Mouse (Mus musculus) liver, adult 2 months (tissue): ENCODE results near the gene Stat5b. TPM values are rescaled to one million over a fixed set of nuclear protein-coding genes. Genes with fewer than 3 reads are reported as not detected.

Experiments
- DNase-seq: peaks from one replicate; pipeline ENCODE4 v3.0.0-alpha.2; 2011; ENCODE audit warnings: low read depth, low spot score; ENCODE audit errors: extremely low read depth
- H3K27ac ChIP-seq: fragments of 200-500 bp; replicated peaks from 2 replicates; pipeline ENCODE4 v1.5.1; 2012; ENCODE audit warnings: low read depth, mild to moderate bottlenecking, control low read depth, inconsistent platforms, low read length; ENCODE audit not compliant: insufficient read depth
- H3K27me3 ChIP-seq: fragments of 200-500 bp; 2 replicates; pipeline ENCODE4 v1.6.1; 2012; ENCODE audit warnings: mild to moderate bottlenecking, moderate library complexity, low read length, inconsistent platforms; ENCODE audit not compliant: control insufficient read depth, insufficient read depth
- H3K36me3 ChIP-seq: fragments of 200-500 bp; 2 replicates; pipeline ENCODE4 v1.6.1; 2012; ENCODE audit warnings: low read length, inconsistent platforms; ENCODE audit not compliant: control insufficient read depth, insufficient read depth
- H3K4me1 ChIP-seq: fragments of 200-500 bp; 2 replicates; pipeline ENCODE4 v1.6.1; 2011; ENCODE audit warnings: low read length; ENCODE audit not compliant: control insufficient read depth, insufficient read depth
- H3K4me3 ChIP-seq: fragments of 200-500 bp; 2 replicates; pipeline ENCODE4 v1.5.1; 2011; ENCODE audit warnings: low read depth, mild to moderate bottlenecking, control low read depth, low read length, moderate library complexity; ENCODE audit not compliant: insufficient read depth
- H3K79me2 ChIP-seq: fragments of 200-500 bp; 2 replicates; pipeline ENCODE4 v1.6.1; 2012; ENCODE audit warnings: inconsistent platforms, mild to moderate bottlenecking, low read length, moderate library complexity; ENCODE audit not compliant: control insufficient read depth, insufficient read depth
- H3K9ac ChIP-seq: fragments of 200-500 bp; 2 replicates; pipeline ENCODE4 v1.6.1; 2012; ENCODE audit warnings: low read depth, mild to moderate bottlenecking, control low read depth, inconsistent platforms, low read length
- CTCF ChIP-seq: fragments of 200-500 bp; IDR thresholded peaks from 2 replicates; pipeline ENCODE4 v1.5.1; 2011; ENCODE audit warnings: low read depth, low read length, control low read depth
- POLR2A ChIP-seq: fragments of 200-500 bp; IDR thresholded peaks from 2 replicates; pipeline ENCODE4 v1.6.1; 2011; ENCODE audit warnings: low read length, control low read depth; ENCODE audit not compliant: insufficient read depth; ENCODE audit errors: extremely low read depth
- WGBS: fragments of 180-500 bp; shearing (Covaris S2); methylation state at CpG from one replicate; pipeline ENCODE4 v1.1.7; 2018; 5-methylcytosine and 5-hydroxymethylcytosine counted together
- polyA plus RNA-seq: library from polyadenylated mRNA; depleted of rRNA; stranded (reverse); fragments of >200 nt; gene quantifications from 2 replicates; pipeline ENCODE4 v1.2.3, GENCODE M21; 2012
- total RNA-seq: library from RNA; depleted of rRNA; stranded (reverse); fragments of >200 nt; gene quantifications from 2 replicates; pipeline ENCODE4 v1.2.3, GENCODE M21; 2014

Stat5b gene
- total and polyA plus RNA-seq, 2 experiments = 31.8 to 32.0 TPM

DNA sequence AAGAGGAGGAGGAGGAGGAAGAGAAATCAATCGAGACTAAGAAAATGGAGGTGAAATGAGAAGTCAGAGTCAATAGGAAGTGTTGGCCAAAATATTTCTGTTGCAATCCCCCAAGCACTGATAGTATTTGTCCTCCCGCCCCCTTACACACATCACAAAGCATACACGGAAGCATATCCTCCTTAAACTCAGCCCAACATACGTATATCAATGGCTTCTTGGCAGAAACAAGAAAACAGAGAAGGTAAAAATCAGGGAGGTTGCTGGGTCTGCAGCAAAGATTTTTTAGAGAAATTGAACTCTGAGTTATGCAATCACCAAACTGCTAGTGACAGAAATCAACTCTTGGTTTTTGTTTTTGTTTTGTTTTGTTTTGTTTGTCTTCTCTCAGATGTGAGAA is 2.4 kb downstream of the Stat5b start:
- Histone ChIP-seq H3K4me1 (peaks cover 15% of the 10 kb centered on the region), H3K36me3 (no peaks in the 10 kb centered on the region), H3K27me3 (no peaks in the 10 kb centered on the region), H3K9ac (no peak overlapping the region), H3K4me3 (no peak overlapping the region), H3K27ac (peak overlapping the region; percentile 56), H3K79me2 (peaks cover 41% of the 10 kb centered on the region)
- TF ChIP-seq CTCF = no peak
- TF ChIP-seq POLR2A = no peak
- WGBS = 6% methylated on average over 4 of the region's 4 CpGs
- peak; percentile 68 for DNase-seq

DNA sequence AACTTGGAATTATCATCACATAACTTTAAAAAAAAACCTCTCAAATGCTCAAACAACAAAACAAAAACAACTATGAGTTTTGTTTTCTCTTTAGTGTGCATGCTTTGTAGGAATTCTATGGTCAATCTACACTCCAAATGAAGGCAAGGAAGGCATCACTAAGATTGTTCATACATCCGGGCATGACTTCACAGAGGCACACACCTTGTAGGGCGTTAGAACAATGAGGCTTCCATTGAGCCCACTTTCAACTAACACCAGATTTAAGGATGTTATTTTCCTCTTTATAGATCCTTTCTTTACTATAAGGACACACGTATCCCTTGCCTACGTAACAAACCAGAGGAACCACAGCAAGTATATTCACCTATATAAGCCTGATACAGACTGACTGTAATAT is 3.0 kb downstream of the Stat5b start:
- Histone ChIP-seq H3K27ac (no peak overlapping the region), H3K4me3 (no peak overlapping the region), H3K4me1 (peaks cover 18% of the 10 kb centered on the region), H3K36me3 (no peaks in the 10 kb centered on the region), H3K9ac (no peak overlapping the region), H3K27me3 (no peaks in the 10 kb centered on the region), H3K79me2 (peaks cover 44% of the 10 kb centered on the region)
- TF ChIP-seq CTCF = no peak
- no peak for TF ChIP-seq POLR2A
- no peak for DNase-seq
- WGBS = 70% methylated on average over 4 of the region's 4 CpGs

DNA sequence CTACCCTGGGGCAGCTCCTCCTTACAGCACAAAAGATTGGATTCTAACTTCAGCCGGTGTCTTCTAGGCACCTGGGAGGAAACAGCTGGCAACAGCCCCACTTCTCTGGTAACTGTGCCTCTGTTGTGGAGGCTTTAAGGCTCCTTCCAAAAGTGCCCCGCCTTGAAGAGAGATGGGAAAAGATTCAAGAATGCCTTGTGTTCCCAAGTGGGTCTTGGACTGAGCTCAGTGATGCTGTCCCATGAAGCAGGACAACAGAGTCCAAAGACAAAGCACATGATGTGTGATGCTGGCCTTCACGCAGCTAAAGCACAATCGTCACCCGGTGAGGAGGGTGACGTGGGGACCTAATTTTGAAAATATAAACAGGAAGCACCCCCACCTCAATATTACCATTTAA is 4.7 kb downstream of the Stat5b start:
- WGBS = 88% methylated on average over 6 of the region's 6 CpGs
- Histone ChIP-seq H3K36me3 (no peaks in the 10 kb centered on the region), H3K79me2 (peaks cover 54% of the 10 kb centered on the region), H3K27me3 (no peaks in the 10 kb centered on the region), H3K4me3 (no peak overlapping the region), H3K9ac (no peak overlapping the region), H3K27ac (no peak overlapping the region), H3K4me1 (peaks cover 25% of the 10 kb centered on the region)
- TF ChIP-seq POLR2A (no peak), CTCF (no peak)
- DNase-seq = no peak

DNA sequence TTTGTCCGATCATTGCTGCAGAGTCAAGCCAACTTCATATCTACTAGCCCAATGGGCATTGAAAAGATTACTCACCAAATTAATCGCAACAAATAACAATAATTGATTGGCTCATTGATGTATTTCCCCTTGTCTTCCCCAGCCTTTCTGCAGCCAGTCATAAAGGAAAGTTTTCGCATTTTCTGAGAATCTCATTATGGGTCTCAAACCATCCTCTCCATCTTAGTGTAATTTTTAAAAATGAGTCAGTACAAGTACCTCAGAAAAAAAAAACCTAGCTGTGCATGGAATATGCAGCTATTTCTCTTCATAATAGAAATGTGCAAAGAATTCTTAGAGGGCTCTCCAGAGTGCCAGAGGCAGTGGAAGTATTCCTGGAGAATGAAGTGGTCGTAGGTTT is 6.4 kb downstream of the Stat5b start:
- H3K27ac ChIP-seq = no peak overlapping the region
- no peak overlapping the region for H3K9ac ChIP-seq
- H3K4me1 ChIP-seq = peaks cover 31% of the 10 kb centered on the region
- no peak for DNase-seq
- 83% methylated on average over 4 of the region's 4 CpGs for WGBS
- no peak for TF ChIP-seq POLR2A
- TF ChIP-seq CTCF = no peak
- no peaks in the 10 kb centered on the region for H3K36me3 ChIP-seq
- no peaks in the 10 kb centered on the region for H3K27me3 ChIP-seq
- peaks cover 49% of the 10 kb centered on the region for H3K79me2 ChIP-seq
- no peak overlapping the region for H3K4me3 ChIP-seq

DNA sequence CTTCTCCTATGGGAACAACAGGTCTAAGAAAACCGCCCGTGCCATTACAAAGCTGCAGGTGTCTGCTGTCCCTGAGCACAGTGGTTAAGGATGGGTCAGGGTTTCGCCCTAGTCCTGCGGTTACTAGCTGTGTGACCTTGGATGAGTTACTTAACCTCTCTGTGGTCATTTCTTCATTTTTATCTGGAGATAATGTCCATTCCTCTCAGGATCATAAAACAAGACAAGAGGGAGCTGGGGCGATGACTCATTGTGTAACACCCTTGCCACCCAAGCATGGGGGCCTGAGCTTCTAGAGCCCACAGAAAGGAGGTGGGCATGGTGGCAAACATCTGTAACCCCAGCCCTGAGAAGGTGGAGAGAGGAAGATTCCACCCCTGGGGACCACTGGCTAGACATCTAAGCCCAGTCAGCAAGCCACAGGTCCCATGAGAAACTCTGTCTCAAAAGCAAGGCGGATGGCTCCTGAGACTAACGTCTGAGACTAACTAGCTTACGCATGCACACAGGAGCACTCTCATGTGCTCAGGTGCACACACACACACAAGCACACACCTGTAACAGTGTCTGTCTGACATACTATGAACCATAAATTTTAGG is 7.4 kb downstream of the Stat5b start:
- TF ChIP-seq CTCF (no peak), POLR2A (no peak)
- no peak for DNase-seq
- Histone ChIP-seq H3K27me3 (no peaks in the 10 kb centered on the region), H3K79me2 (peaks cover 47% of the 10 kb centered on the region), H3K27ac (peak overlapping the region; percentile 7; the same call in 1 of the 2 replicates), H3K4me3 (no peak overlapping the region), H3K4me1 (peaks cover 28% of the 10 kb centered on the region), H3K36me3 (no peaks in the 10 kb centered on the region), H3K9ac (no peak overlapping the region)
- 81% methylated on average over 8 of the region's 8 CpGs for WGBS

DNA sequence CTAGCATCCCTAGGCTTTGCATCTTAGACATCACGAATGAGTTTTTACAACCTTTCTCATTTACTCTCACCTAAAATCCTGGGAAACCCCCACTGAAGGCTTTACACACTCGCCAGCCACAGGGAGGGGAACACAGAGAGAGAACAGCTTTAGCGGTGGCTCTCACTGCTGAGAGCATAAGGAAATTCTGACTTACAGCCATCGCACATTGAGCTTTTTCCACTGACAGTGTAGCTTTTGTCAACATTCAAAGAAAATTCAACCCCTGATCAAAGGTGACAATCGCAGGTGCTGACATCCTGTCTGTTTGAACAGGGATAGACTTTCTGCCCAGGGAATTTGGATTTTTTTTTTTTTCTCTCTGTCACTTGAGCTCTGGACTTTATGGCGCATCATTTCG is 8.5 kb downstream of the Stat5b start:
- Histone ChIP-seq H3K9ac (peak overlapping the region; percentile 55; the same call in 1 of the 2 replicates), H3K4me1 (peaks cover 28% of the 10 kb centered on the region), H3K79me2 (peaks cover 53% of the 10 kb centered on the region), H3K4me3 (no peak overlapping the region), H3K27me3 (no peaks in the 10 kb centered on the region), H3K27ac (peak overlapping the region; percentile 89), H3K36me3 (no peaks in the 10 kb centered on the region)
- peak; percentile 98 for DNase-seq
- 27% methylated on average over 7 of the region's 7 CpGs for WGBS
- no peak for TF ChIP-seq CTCF
- TF ChIP-seq POLR2A = no peak
